Mouse (Mus musculus) forebrain, embryonic 16.5 days (tissue): ENCODE measurements at regions not wholly inside any gene's neighbourhood (a gene's known extent, or its start where the extent isn't known, plus 50 kb on each side); places are given as distances from the start of the nearest gene placed in this dataset.

Experiments
- ATAC-seq: fragments of 200-750 bp; cut with Nextera tagmentation; 2 replicates; pipeline ENCODE4 v1.8.0; 2017; ENCODE audit warnings: mild to moderate bottlenecking, moderate library complexity
- H3K27ac ChIP-seq: fragments of 300-500 bp; sonication (generic); 2 replicates; pipeline ENCODE4 v1.5.1; 2014; ENCODE audit warnings: low read length, control low read depth
- H3K27me3 ChIP-seq: fragments of 300-500 bp; sonication (generic); replicated peaks from 2 replicates; pipeline ENCODE4 v1.6.1; 2014; ENCODE audit warnings: low read length; ENCODE audit not compliant: control insufficient read depth, insufficient read depth
- H3K36me3 ChIP-seq: fragments of 300-500 bp; sonication (generic); 2 replicates; pipeline ENCODE4 v1.6.1; 2014; ENCODE audit not compliant: control insufficient read depth, insufficient read depth
- H3K4me1 ChIP-seq: fragments of 300-500 bp; sonication (generic); replicated peaks from 2 replicates; pipeline ENCODE4 v1.6.1; 2014; ENCODE audit warnings: low read length; ENCODE audit not compliant: control insufficient read depth, insufficient read depth
- H3K4me2 ChIP-seq: fragments of 300-500 bp; sonication (generic); 2 replicates; pipeline ENCODE4 v1.6.1; 2014; ENCODE audit warnings: mild to moderate bottlenecking, low read length, control low read depth
- H3K4me3 ChIP-seq: fragments of 300-500 bp; sonication (generic); replicated peaks from 2 replicates; pipeline ENCODE4 v1.5.1; 2014; ENCODE audit warnings: mild to moderate bottlenecking, low read length, control low read depth
- H3K9ac ChIP-seq: fragments of 300-500 bp; sonication (generic); replicated peaks from 2 replicates; pipeline ENCODE4 v1.6.1; 2014; ENCODE audit warnings: low read depth, low read length, control low read depth
- H3K9me3 ChIP-seq: fragments of 300-500 bp; sonication (generic); 2 replicates; pipeline ENCODE4 v1.6.1; 2016; ENCODE audit warnings: low read length; ENCODE audit not compliant: control insufficient read depth
- WGBS: fragments of 180-500 bp; shearing (Covaris S2); extraction: QIAGEN DNeasy Blood & Tissue Kit; methylation state at CpG from one replicate; pipeline ENCODE4 v1.1.7; 2014; 5-methylcytosine and 5-hydroxymethylcytosine counted together

GRCm38 (mm10) chr16:91156506-91156905, 61.6 kb upstream of the 4932438H23Rik start:
- Histone ChIP-seq H3K4me1 (no peaks in the 10 kb centered on the region), H3K27ac (no peak overlapping the region), H3K9me3 (peaks cover 3% of the 10 kb centered on the region; the same call in 1 of the 2 replicates), H3K36me3 (no peaks in the 10 kb centered on the region; the same call in 1 of the 2 replicates), H3K9ac (no peak overlapping the region), H3K4me3 (no peak overlapping the region), H3K4me2 (no peak overlapping the region), H3K27me3 (peaks cover 16% of the 10 kb centered on the region)
- ATAC-seq: no peak
- 18% methylated on average over 15 of the region's 15 CpGs for WGBS

GRCm38 (mm10) chr16:91160679-91161078, 64.6 kb upstream of the Olig2 start:
- ATAC-seq: no peak
- Histone ChIP-seq H3K27ac (no peak overlapping the region), H3K9ac (no peak overlapping the region), H3K27me3 (peaks cover 25% of the 10 kb centered on the region), H3K4me1 (peaks cover 1% of the 10 kb centered on the region), H3K4me3 (no peak overlapping the region), H3K9me3 (no peaks in the 10 kb centered on the region), H3K4me2 (no peak overlapping the region), H3K36me3 (no peaks in the 10 kb centered on the region; the same call in 1 of the 2 replicates)
- WGBS: 14% methylated on average over 8 of the region's 8 CpGs

- ATAC-seq: no peak
- Histone ChIP-seq H3K27ac (no peak overlapping the region), H3K9me3 (no peaks in the 10 kb centered on the region), H3K4me2 (no peak overlapping the region), H3K36me3 (no peaks in the 10 kb centered on the region; the same call in 1 of the 2 replicates), H3K27me3 (peaks cover 19% of the 10 kb centered on the region), H3K9ac (no peak overlapping the region), H3K4me3 (no peak overlapping the region), H3K4me1 (peaks cover 6% of the 10 kb centered on the region)
- 86% methylated on average over 6 of the region's 6 CpGs for WGBS
Observed at GRCm38 (mm10) chr16:91161616-91162015, 63.6 kb upstream of the Olig2 start.

GRCm38 (mm10) chr16:91162381-91162780, 62.9 kb upstream of the Olig2 start:
- H3K4me1 ChIP-seq: peaks cover 6% of the 10 kb centered on the region
- no peak overlapping the region for H3K4me2 ChIP-seq
- no peak overlapping the region for H3K27ac ChIP-seq
- H3K27me3 ChIP-seq: peaks cover 18% of the 10 kb centered on the region; the same call in 1 of the 2 replicates
- H3K9me3 ChIP-seq: no peaks in the 10 kb centered on the region
- no peak overlapping the region for H3K9ac ChIP-seq
- no peak overlapping the region for H3K4me3 ChIP-seq
- ATAC-seq: no peak
- 88% methylated on average over 6 of the region's 6 CpGs for WGBS
- no peaks in the 10 kb centered on the region; the same call in 1 of the 2 replicates for H3K36me3 ChIP-seq

- Histone ChIP-seq H3K9me3 (no peaks in the 10 kb centered on the region), H3K27me3 (peaks cover 26% of the 10 kb centered on the region), H3K27ac (no peak overlapping the region), H3K4me2 (no peak overlapping the region), H3K4me3 (no peak overlapping the region), H3K36me3 (no peaks in the 10 kb centered on the region), H3K9ac (no peak overlapping the region), H3K4me1 (peaks cover 10% of the 10 kb centered on the region)
- peak; percentile 47 for ATAC-seq
- WGBS: 29% methylated on average over 4 of the region's 4 CpGs
Observed at GRCm38 (mm10) chr16:91165906-91166305, 59.4 kb upstream of the Olig2 start.

DNA sequence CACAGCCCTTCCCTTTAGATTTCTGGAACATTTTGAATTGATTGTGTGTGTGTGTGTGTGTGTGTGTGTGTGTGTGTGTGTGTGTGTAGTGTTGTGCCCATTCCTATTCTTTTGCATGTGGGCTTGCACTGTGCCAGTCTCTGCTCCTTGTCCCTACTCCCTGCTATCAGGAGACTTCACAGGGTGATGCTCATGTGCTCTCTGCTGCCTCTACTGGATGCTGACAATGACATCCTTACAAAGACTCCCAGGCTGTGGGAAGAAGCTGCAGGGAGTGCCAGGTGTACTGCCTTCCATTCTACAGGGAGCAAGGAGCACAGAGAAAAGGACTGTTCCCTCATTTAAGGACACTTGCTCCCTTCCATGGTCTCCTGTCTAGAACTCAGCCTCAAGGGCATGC, 58.4 kb upstream of the Olig2 start:
- no peaks in the 10 kb centered on the region for H3K9me3 ChIP-seq
- H3K36me3 ChIP-seq: no peaks in the 10 kb centered on the region
- peaks cover 28% of the 10 kb centered on the region for H3K27me3 ChIP-seq
- H3K4me3 ChIP-seq: no peak overlapping the region
- H3K9ac ChIP-seq: no peak overlapping the region
- H3K4me2 ChIP-seq: no peak overlapping the region
- ATAC-seq: peak; percentile 77
- H3K4me1 ChIP-seq: peaks cover 13% of the 10 kb centered on the region
- H3K27ac ChIP-seq: no peak overlapping the region

GRCm38 (mm10) chr16:91168398-91168797, 56.9 kb upstream of the Olig2 start:
- Histone ChIP-seq H3K4me1 (peaks cover 28% of the 10 kb centered on the region), H3K4me2 (no peak overlapping the region), H3K9ac (no peak overlapping the region), H3K27ac (no peak overlapping the region), H3K9me3 (no peaks in the 10 kb centered on the region), H3K4me3 (no peak overlapping the region), H3K36me3 (no peaks in the 10 kb centered on the region), H3K27me3 (peaks cover 20% of the 10 kb centered on the region)
- WGBS: 30% methylated on average over 7 of the region's 7 CpGs
- ATAC-seq: no peak

- Histone ChIP-seq H3K9ac (no peak overlapping the region), H3K4me2 (peak overlapping the region; percentile 29), H3K27ac (no peak overlapping the region), H3K27me3 (peaks cover 21% of the 10 kb centered on the region), H3K4me3 (0 out of 2 replicates have a peak overlapping the region, but pooled peaks have one; percentile 15), H3K9me3 (no peaks in the 10 kb centered on the region), H3K4me1 (peaks cover 42% of the 10 kb centered on the region), H3K36me3 (no peaks in the 10 kb centered on the region)
- WGBS: 4% methylated on average over 16 of the region's 16 CpGs
- no peak for ATAC-seq
Observed at GRCm38 (mm10) chr16:91169829-91170228, 55.4 kb upstream of the Olig2 start.

GRCm38 (mm10) chr16:91171911-91172440, 53.3 kb upstream of the Olig2 start:
- no peak overlapping the region for H3K4me3 ChIP-seq
- no peaks in the 10 kb centered on the region for H3K9me3 ChIP-seq
- peaks cover 46% of the 10 kb centered on the region for H3K4me1 ChIP-seq
- no peak overlapping the region for H3K4me2 ChIP-seq
- peaks cover 29% of the 10 kb centered on the region for H3K27me3 ChIP-seq
- no peak overlapping the region for H3K27ac ChIP-seq
- 11% methylated on average over 14 of the region's 14 CpGs for WGBS
- no peak overlapping the region for H3K9ac ChIP-seq
- no peaks in the 10 kb centered on the region for H3K36me3 ChIP-seq
- no peak for ATAC-seq

DNA sequence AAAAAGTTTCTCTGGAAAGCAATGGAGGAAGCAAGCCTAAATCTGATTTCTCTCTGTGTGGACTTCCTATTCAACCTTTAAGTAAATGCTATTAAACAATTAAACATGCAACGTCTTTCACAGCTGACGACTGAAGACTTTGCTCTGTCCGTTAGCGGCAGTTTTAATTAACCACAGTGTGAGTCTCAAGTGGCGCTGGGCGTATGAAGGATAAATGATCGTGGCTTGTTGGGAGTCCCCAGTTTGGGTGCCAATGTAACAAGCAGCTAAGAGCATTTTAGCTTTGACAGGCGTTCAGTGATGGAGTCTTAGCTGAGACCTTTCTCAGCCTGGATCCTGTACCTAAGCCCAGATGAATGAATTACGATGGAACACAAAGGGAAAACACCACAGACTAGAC, 52.7 kb upstream of the Olig2 start:
- 7% methylated on average over 9 of the region's 9 CpGs for WGBS
- H3K27me3 ChIP-seq: peaks cover 32% of the 10 kb centered on the region

More for the DNA sequence above, 52.7 kb upstream of the Olig2 start:
- no peak overlapping the region for H3K4me3 ChIP-seq
- H3K4me1 ChIP-seq: peaks cover 46% of the 10 kb centered on the region
- no peaks in the 10 kb centered on the region for H3K36me3 ChIP-seq
- H3K9ac ChIP-seq: no peak overlapping the region
- peak overlapping the region; percentile 25; the same call in 1 of the 2 replicates for H3K4me2 ChIP-seq
- 0 out of 2 replicates have a peak overlapping the region, but pooled peaks have one; percentile 20 for H3K27ac ChIP-seq
- no peak for ATAC-seq
- no peaks in the 10 kb centered on the region for H3K9me3 ChIP-seq
